Mouse (Mus musculus) stomach, postnatal 0 days (tissue): ENCODE measurements around the gene Disp1. TPM values are rescaled to one million over a fixed set of nuclear protein-coding genes. Genes with fewer than 3 reads are reported as not detected.

Experiments
- ATAC-seq: fragments of 200-750 bp; cut with Nextera tagmentation; 2 replicates; pipeline ENCODE4 v1.8.0; 2017; ENCODE audit not compliant: low FRiP score, low TSS enrichment
- DNase-seq: peaks from one replicate; pipeline ENCODE4 v3.0.0-alpha.2; 2016; ENCODE audit warnings: low spot score
- H3K27ac ChIP-seq: fragments of 300-500 bp; sonication (generic); replicated peaks from 2 replicates; pipeline ENCODE4 v1.5.1; 2014; ENCODE audit warnings: mild to moderate bottlenecking, control low read depth
- H3K27me3 ChIP-seq: fragments of 300-500 bp; sonication (generic); 2 replicates; pipeline ENCODE4 v1.6.1; 2014; ENCODE audit warnings: low read length; ENCODE audit not compliant: control insufficient read depth, insufficient read depth
- H3K36me3 ChIP-seq: fragments of 300-500 bp; sonication (generic); 2 replicates; pipeline ENCODE4 v1.6.1; 2014; ENCODE audit warnings: low read length, mixed read lengths; ENCODE audit not compliant: control insufficient read depth, insufficient read depth
- H3K4me1 ChIP-seq: fragments of 300-500 bp; sonication (generic); replicated peaks from 2 replicates; pipeline ENCODE4 v1.6.1; 2014; ENCODE audit warnings: antibody characterized with exemption; ENCODE audit not compliant: control insufficient read depth, insufficient read depth
- H3K4me2 ChIP-seq: fragments of 300-500 bp; sonication (generic); replicated peaks from 2 replicates; pipeline ENCODE4 v1.6.1; 2014; ENCODE audit warnings: low read depth, mild to moderate bottlenecking, control low read depth, moderate library complexity
- H3K4me3 ChIP-seq: fragments of 300-500 bp; sonication (generic); 2 replicates; pipeline ENCODE4 v1.5.1; 2014; ENCODE audit warnings: low read depth, low read length, control low read depth
- H3K9ac ChIP-seq: fragments of 300-500 bp; sonication (generic); 2 replicates; pipeline ENCODE4 v1.6.1; 2014; ENCODE audit warnings: mild to moderate bottlenecking, low read length, control low read depth, mixed read lengths
- H3K9me3 ChIP-seq: fragments of 300-500 bp; sonication (generic); 2 replicates; pipeline ENCODE4 v1.6.1; 2016; ENCODE audit warnings: low read length; ENCODE audit not compliant: control insufficient read depth
- CTCF ChIP-seq: IDR thresholded peaks from 2 replicates; pipeline ENCODE4 v1.5.1; 2016; ENCODE audit warnings: antibody characterized with exemption, low read depth, mild to moderate bottlenecking, moderate library complexity
- EP300 ChIP-seq: optimal IDR thresholded peaks from 2 replicates; pipeline ENCODE3; 2016; ENCODE audit warnings: antibody characterized with exemption
- WGBS: fragments of 180-500 bp; shearing (Covaris S2); extraction: QIAGEN DNeasy Blood & Tissue Kit; methylation state at CpG from one replicate; pipeline ENCODE4 v1.1.7; 2014; 5-methylcytosine and 5-hydroxymethylcytosine counted together
- polyA plus RNA-seq: library from polyadenylated mRNA; unstranded; fragments of >200 nt; fragmentation: Nextera tagmentation; extraction: Ambion mirVana; gene quantifications from 2 replicates; pipeline ENCODE4 v1.2.1, GENCODE M21; 2015

The Disp1 gene
- polyA plus RNA-seq, 1 experiment from 2014 or later = 5.9 TPM

GRCm38 (mm10) chr1:183251818-183252217, 30.5 kb upstream of the Disp1 start:
- no peak overlapping the region for H3K4me3 ChIP-seq
- no peaks in the 10 kb centered on the region for H3K27me3 ChIP-seq
- DNase-seq (no peak), ATAC-seq (no peak)
- no peaks in the 10 kb centered on the region for H3K9me3 ChIP-seq
- no peak overlapping the region for H3K4me2 ChIP-seq
- TF ChIP-seq CTCF (no peak), EP300 (no peak)
- H3K9ac ChIP-seq = no peak overlapping the region
- no peaks in the 10 kb centered on the region for H3K36me3 ChIP-seq
- 59% methylated on average over 2 of the region's 2 CpGs for WGBS
- no peak overlapping the region for H3K27ac ChIP-seq
- no peaks in the 10 kb centered on the region for H3K4me1 ChIP-seq

- Histone ChIP-seq H3K27me3 (no peaks in the 10 kb centered on the region), H3K4me1 (no peaks in the 10 kb centered on the region), H3K27ac (no peak overlapping the region), H3K9me3 (no peaks in the 10 kb centered on the region), H3K4me2 (no peak overlapping the region), H3K36me3 (no peaks in the 10 kb centered on the region), H3K9ac (no peak overlapping the region), H3K4me3 (no peak overlapping the region)
- DNase-seq = peak; percentile 34
- 55% methylated on average over 4 of the region's 4 CpGs for WGBS
- peak; percentile 61; the same call in 1 of the 2 replicates for ATAC-seq
- TF ChIP-seq CTCF = no peak
- no peak for TF ChIP-seq EP300
Observed at GRCm38 (mm10) chr1:183250612-183251011, 29.3 kb upstream of the Disp1 start.

- ATAC-seq (no peak), DNase-seq (no peak)
- H3K36me3 ChIP-seq = no peaks in the 10 kb centered on the region
- TF ChIP-seq EP300 (no peak), CTCF (no peak)
- no peaks in the 10 kb centered on the region for H3K4me1 ChIP-seq
- H3K27ac ChIP-seq = no peak overlapping the region
- 24% methylated on average over 1 of the region's 1 CpGs for WGBS
- H3K9me3 ChIP-seq = no peaks in the 10 kb centered on the region
- H3K27me3 ChIP-seq = no peaks in the 10 kb centered on the region
- no peak overlapping the region for H3K9ac ChIP-seq
- no peak overlapping the region for H3K4me3 ChIP-seq
- H3K4me2 ChIP-seq = no peak overlapping the region
Observed at GRCm38 (mm10) chr1:183248144-183248543, 26.8 kb upstream of the Disp1 start.

GRCm38 (mm10) chr1:183243293-183243692, 22.0 kb upstream of the Disp1 start:
- no peaks in the 10 kb centered on the region for H3K9me3 ChIP-seq
- no peak for ATAC-seq

GRCm38 (mm10) chr1:183237901-183238300, 16.6 kb upstream of the Disp1 start:
- no peaks in the 10 kb centered on the region for H3K9me3 ChIP-seq
- H3K36me3 ChIP-seq = no peaks in the 10 kb centered on the region
- 19% methylated on average over 2 of the region's 2 CpGs for WGBS
- TF ChIP-seq CTCF = peak; percentile 90
- TF ChIP-seq EP300 = no peak
- DNase-seq (no peak), ATAC-seq (no peak)
- no peak overlapping the region for H3K4me3 ChIP-seq
- no peak overlapping the region for H3K4me2 ChIP-seq
- H3K27ac ChIP-seq = no peak overlapping the region
- no peak overlapping the region for H3K9ac ChIP-seq
- no peaks in the 10 kb centered on the region for H3K4me1 ChIP-seq
- no peaks in the 10 kb centered on the region for H3K27me3 ChIP-seq

More at GRCm38 (mm10) chr1:183243293-183243692, 22.0 kb upstream of the Disp1 start:
- Histone ChIP-seq H3K27me3 (no peaks in the 10 kb centered on the region), H3K4me3 (no peak overlapping the region), H3K4me2 (no peak overlapping the region), H3K4me1 (no peaks in the 10 kb centered on the region), H3K9ac (no peak overlapping the region), H3K27ac (no peak overlapping the region), H3K36me3 (no peaks in the 10 kb centered on the region)
- WGBS = 71% methylated on average over 7 of the region's 7 CpGs
- TF ChIP-seq CTCF = peak; percentile 38; the same call in 1 of the 2 replicates
- TF ChIP-seq EP300 = no peak
- DNase-seq = no peak

GRCm38 (mm10) chr1:183236460-183236859, 15.1 kb upstream of the Disp1 start:
- DNase-seq (no peak), ATAC-seq (no peak)
- Histone ChIP-seq H3K4me2 (no peak overlapping the region), H3K9ac (no peak overlapping the region), H3K27ac (no peak overlapping the region), H3K36me3 (no peaks in the 10 kb centered on the region), H3K9me3 (no peaks in the 10 kb centered on the region), H3K4me3 (no peak overlapping the region), H3K27me3 (no peaks in the 10 kb centered on the region), H3K4me1 (no peaks in the 10 kb centered on the region)
- WGBS = 85% methylated on average over 5 of the region's 5 CpGs
- TF ChIP-seq EP300 (no peak), CTCF (no peak)
